Mouse (Mus musculus) central nervous system, embryonic 11.5 days (tissue): ENCODE results near the gene Gm20671. TPM values are rescaled to one million over a fixed set of nuclear protein-coding genes. Genes with fewer than 3 reads are reported as not detected.

ENCODE experiments used
- polyA plus RNA-seq: library from polyadenylated mRNA; depleted of rRNA; stranded (reverse); fragments of >200 nt; gene quantifications from 2 replicates; pipeline ENCODE4 v1.2.3, GENCODE M21; 2012; rRNA removed

The Gm20671 gene
- polyA plus RNA-seq: 0.05 TPM in 1 of 2 replicates, not detected in the other

DNA sequence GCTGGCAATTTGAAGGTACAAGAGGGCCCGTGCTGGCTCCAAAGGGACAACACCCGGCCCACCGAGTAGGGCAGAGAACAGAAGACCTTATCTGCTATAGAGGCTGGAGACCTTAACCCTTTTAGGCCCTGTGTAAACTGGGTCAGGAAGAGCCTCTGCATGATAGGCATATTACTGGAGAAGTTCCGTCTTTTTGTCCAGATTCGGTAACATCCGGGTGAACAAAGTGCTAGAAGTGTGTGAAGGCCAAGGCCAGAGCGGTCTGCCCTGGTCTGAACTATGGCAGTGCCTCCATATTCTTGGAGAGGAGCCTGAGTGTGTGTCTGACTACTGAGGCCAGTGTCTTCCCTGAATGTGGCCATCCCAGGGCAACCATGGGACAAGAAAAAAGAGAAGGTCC, at the start of gene Gm20671:
TSS of gene Gm20671 (minus strand) at position 101 of the 400 bp plus-strand sequence.

DNA sequence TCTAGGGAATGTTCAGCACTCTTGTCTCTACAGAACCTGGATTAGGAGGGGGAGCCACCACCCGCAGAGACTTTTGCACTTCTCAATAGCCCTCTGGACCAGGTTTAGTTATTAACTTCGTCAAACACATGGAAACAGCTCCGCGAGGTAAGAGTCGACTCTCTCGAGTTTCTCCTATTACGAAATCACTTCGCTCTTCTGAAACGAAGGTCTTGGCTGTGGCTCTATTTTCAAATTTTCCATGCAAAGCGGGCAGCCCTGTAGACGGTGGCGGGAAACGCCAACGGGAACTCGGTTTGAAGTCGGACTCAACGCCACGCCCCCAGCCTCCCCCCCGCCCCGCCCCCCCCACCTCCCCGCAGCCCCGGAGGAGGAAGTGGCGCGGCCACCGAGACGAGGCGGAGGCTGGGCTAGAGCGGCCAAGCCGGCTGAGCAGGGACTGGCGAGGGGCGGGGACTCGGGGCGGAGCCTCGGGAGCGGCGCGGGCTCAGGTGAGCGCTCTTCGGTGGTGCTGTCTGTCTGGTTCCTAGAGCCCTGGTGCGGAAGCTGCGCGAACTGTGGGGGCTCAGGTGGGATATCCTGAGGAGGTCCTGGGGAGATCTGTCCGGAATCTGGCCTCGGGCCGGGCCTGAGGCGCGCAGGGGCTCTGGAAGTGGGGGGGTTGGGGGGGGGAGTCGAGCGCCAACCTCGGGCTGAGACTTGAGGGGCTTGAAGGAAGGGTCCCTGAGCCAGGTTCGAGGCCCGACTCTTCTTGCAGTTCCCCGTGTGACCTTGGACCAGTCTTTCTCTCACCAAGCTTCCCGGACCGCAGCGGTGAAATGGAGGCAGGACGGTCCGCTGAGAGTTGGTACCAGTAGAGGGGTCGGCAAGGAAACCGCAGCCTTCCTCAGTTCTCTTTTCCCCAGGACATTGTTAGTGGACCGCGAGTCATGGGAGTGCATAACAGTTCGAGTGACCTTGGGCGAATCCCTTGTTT, 36.6 kb upstream of the Gm20671 start, which contains the start of gene Depdc5:
TSS of gene Depdc5 (plus strand) at position 449 of the 976 bp plus-strand sequence.

DNA sequence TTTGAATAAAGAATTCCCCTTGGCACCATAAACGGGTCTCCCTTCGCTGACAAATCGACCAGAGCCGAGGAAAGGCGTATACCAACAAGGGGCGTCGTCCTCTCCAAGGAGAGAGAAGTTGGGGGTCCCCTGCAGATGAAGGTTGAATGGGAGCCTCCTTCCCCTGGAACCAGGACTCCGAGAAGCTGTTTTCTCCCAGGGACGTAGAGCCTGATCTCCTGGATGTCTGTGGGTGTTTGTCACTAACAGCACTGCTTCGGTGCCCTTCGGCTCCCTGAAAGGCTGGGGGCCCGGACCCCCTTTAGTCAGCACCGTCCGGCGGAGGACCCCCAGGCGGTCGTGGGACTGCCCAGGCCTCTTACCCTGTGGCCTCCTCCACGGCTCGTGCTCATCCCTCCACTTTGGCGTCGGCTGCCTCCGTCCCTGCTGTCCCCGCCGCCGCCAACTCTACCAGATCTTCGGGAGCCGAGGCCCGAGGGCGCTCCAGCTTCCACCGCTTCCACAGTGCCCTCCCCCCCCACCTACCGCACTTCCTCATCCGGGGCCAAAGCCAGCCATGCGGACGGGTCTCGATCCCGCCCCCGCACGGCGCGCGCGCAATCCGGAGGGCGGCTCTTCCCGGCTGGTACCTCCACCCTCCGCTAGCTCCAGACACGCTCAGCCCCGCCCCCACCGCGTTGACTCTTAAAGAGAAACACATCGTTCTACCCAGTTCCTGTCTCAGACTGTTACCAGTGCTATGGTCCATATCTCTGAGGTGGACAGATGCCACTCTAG, 27.0 kb upstream of the Gm20671 start, which contains the start of gene Prr14l:
TSS of gene Prr14l (minus strand) at position 526 of the 777 bp plus-strand sequence.

DNA sequence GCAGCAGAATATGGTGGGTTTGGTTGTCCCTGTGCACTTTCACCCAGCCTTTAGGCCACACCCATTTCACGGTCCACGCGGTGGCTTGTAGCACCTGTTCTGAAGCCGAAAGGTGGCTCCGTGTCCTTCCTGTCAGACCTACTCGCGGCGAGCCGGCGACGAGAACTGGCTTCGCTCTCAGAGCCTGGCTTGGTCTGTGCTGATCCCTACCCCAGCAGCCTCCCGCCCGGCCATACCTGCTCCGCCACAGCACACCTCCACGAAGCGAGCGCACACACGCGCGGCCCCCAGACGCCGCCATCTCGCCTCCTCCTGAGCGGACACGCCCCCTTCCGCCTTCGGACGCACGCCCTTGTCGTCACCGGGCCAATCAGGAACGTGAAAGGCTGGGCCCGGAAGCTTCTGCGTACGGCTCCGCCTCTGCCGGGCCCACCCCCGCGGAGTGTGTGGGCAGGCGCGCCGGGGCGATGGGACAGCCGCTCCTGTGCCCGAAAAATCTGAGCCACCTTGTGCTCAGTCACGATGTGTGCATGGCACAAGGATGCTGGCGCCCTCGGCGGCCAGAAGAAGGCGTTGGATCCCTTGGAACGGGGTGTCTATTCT, 41.5 kb downstream of the Gm20671 start, which contains the start of gene Pisd:
TSS of gene Pisd (minus strand) at position 334 of the 603 bp plus-strand sequence.

Other genes starting within 250 kb of the Gm20671 start
- 11.6 and 14.9 TPM in 2 replicates for gene Yes1, start 215.9 kb downstream of the Gm20671 start, polyA plus RNA-seq
- gene Pisd, start 41.5 kb downstream of the Gm20671 start, polyA plus RNA-seq: 36.5 and 47.6 TPM in 2 replicates
- gene Prr14l, start 27.1 kb upstream of the Gm20671 start, polyA plus RNA-seq: 16.0 and 20.1 TPM in 2 replicates
- gene Depdc5, start 36.6 kb upstream of the Gm20671 start, polyA plus RNA-seq: 27.8 and 38.7 TPM in 2 replicates
- gene Ywhah, start 191.7 kb upstream of the Gm20671 start, polyA plus RNA-seq: 266 and 289 TPM in 2 replicates